Mouse (Mus musculus): ENCODE results near the gene Gm8247. TPM values are rescaled to one million over a fixed set of nuclear protein-coding genes. Genes with fewer than 3 reads are reported as not detected.
"Not testable (repeated sequence)": the region's sequence is repeated elsewhere in the genome, so short reads cannot be mapped to it uniquely, and the experiment has no call there.

The Gm8247 gene
- polyA plus RNA-seq (2014; fragmentation: Nextera tagmentation; extraction: Ambion mirVana) = not detected in 2 replicates

- DNase-seq (ENCODE audit: low spot score); H3K4me3 ChIP-seq (ENCODE audit: low read depth, low read length); ATAC-seq (ENCODE audit: insufficient read depth, low FRiP score, low TSS enrichment); H3K9me3 ChIP-seq (ENCODE audit: control insufficient read depth, low read length); H3K27me3 ChIP-seq (ENCODE audit: control insufficient read depth, insufficient read depth, low read length); H3K36me3 ChIP-seq (ENCODE audit: control insufficient read depth, insufficient read depth, low read length); H3K4me1 ChIP-seq (ENCODE audit: control insufficient read depth, insufficient read depth, low read length); H3K27ac ChIP-seq (ENCODE audit: low read depth, low read length); H3K4me2 ChIP-seq (ENCODE audit: low read depth); H3K9ac ChIP-seq (ENCODE audit: low read length): not testable (repeated sequence)
- 87% methylated on average over 4 of the region's 4 CpGs for WGBS
Observed at GRCm38 (mm10) chr14:44582853-44583252, at the start of gene Gm8247. Gene Gm8247, plus strand, starts transcription at chr14:44583153.

DNA sequence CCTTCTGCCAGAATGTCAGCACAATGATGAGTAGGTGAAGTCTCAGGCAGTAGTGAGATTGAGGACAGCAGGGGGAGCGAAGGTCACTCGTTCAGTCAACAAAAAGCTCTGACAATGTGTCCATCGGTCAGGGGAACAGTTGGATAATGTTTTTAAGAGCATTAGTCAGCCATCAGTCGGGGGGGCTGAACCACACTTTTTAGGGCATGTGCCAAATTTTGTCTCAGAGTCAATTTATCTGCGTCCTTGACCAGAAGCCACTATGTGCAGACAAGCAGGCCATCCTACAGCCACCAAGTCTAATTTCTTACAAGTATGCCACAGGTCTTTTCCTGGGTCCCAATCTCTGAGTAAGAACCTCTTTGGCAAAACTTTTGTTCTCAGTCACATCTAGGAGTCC lies 35.0 kb upstream of the Gm8247 start:
- H3K9ac ChIP-seq (ENCODE audit: low read length); H3K4me1 ChIP-seq (ENCODE audit: control insufficient read depth, insufficient read depth, low read length); ATAC-seq (ENCODE audit: insufficient read depth, low FRiP score, low TSS enrichment); DNase-seq (ENCODE audit: low spot score); H3K36me3 ChIP-seq (ENCODE audit: control insufficient read depth, insufficient read depth, low read length); H3K4me2 ChIP-seq (ENCODE audit: low read depth); H3K4me3 ChIP-seq (ENCODE audit: low read depth, low read length); H3K27me3 ChIP-seq (ENCODE audit: control insufficient read depth, insufficient read depth, low read length); H3K27ac ChIP-seq (ENCODE audit: low read depth, low read length); H3K9me3 ChIP-seq (ENCODE audit: control insufficient read depth, low read length): not testable (repeated sequence)
- WGBS = 77% methylated on average over 3 of the region's 5 CpGs

GRCm38 (mm10) chr14:44591765-44592164 lies 8.8 kb downstream of the Gm8247 start:
- H3K36me3 ChIP-seq (ENCODE audit: control insufficient read depth, insufficient read depth, low read length); H3K4me3 ChIP-seq (ENCODE audit: low read depth, low read length); H3K27ac ChIP-seq (ENCODE audit: low read depth, low read length); ATAC-seq (ENCODE audit: insufficient read depth, low FRiP score, low TSS enrichment); H3K9ac ChIP-seq (ENCODE audit: low read length); H3K4me2 ChIP-seq (ENCODE audit: low read depth); H3K9me3 ChIP-seq (ENCODE audit: control insufficient read depth, low read length); H3K27me3 ChIP-seq (ENCODE audit: control insufficient read depth, insufficient read depth, low read length); H3K4me1 ChIP-seq (ENCODE audit: control insufficient read depth, insufficient read depth, low read length); DNase-seq (ENCODE audit: low spot score): not testable (repeated sequence)
- WGBS = 72% methylated on average over 2 of the region's 2 CpGs

DNA sequence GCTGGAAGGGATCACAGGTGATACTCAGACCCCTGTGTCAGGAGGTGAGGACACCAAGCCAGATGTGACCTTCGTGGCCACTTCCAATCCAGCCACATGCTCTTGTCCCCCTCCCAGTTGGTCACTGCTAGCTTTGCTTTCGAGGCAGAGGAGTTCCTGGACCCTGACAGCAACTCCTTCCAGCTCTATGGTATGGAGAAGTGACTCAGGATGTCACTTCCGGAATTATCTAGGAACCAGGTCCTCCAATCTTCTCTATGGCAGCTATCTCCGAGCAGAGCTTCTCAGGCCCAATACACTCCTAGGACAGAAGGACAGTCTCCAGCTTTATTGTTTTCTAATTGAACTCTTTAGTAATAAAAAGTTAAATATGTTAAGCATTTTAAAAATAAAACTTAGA lies 44.8 kb downstream of the Gm8247 start, which contains the start of gene Gm5624:
Gm5624 (minus strand) TSS at position 202 of the 400 bp plus-strand sequence.
- not testable (repeated sequence) for ATAC-seq (ENCODE audit: insufficient read depth, low FRiP score, low TSS enrichment); H3K4me1 ChIP-seq (ENCODE audit: control insufficient read depth, insufficient read depth, low read length); H3K27ac ChIP-seq (ENCODE audit: low read depth, low read length); H3K36me3 ChIP-seq (ENCODE audit: control insufficient read depth, insufficient read depth, low read length); H3K4me3 ChIP-seq (ENCODE audit: low read depth, low read length); H3K9ac ChIP-seq (ENCODE audit: low read length); H3K4me2 ChIP-seq (ENCODE audit: low read depth); DNase-seq (ENCODE audit: low spot score); H3K9me3 ChIP-seq (ENCODE audit: control insufficient read depth, low read length); H3K27me3 ChIP-seq (ENCODE audit: control insufficient read depth, insufficient read depth, low read length)
- WGBS = 80% methylated on average over 4 of the region's 4 CpGs

Other genes starting within 250 kb of the Gm8247 start
- gene Gm5930, start 244.6 kb upstream of the Gm8247 start, polyA plus RNA-seq (2014; fragmentation: Nextera tagmentation; extraction: Ambion mirVana) = not detected in 2 replicates
- not detected in 2 replicates for gene Gm8229, start 217.8 kb upstream of the Gm8247 start, polyA plus RNA-seq (2014; fragmentation: Nextera tagmentation; extraction: Ambion mirVana)
- not detected in 2 replicates for gene Gm3371, start 172.5 kb upstream of the Gm8247 start, polyA plus RNA-seq (2014; fragmentation: Nextera tagmentation; extraction: Ambion mirVana)
- not detected in 2 replicates for gene Gm8232, start 149.5 kb upstream of the Gm8247 start, polyA plus RNA-seq (2014; fragmentation: Nextera tagmentation; extraction: Ambion mirVana)
- 0.28 TPM in 1 of 2 replicates, not detected in the other for gene BC061237, start 90.7 kb upstream of the Gm8247 start, polyA plus RNA-seq (2014; fragmentation: Nextera tagmentation; extraction: Ambion mirVana)
- not detected in 2 replicates for gene Gm17093, start 64.9 kb upstream of the Gm8247 start, polyA plus RNA-seq (2014; fragmentation: Nextera tagmentation; extraction: Ambion mirVana)
- gene Gm5624, start 44.8 kb downstream of the Gm8247 start, polyA plus RNA-seq (2014; fragmentation: Nextera tagmentation; extraction: Ambion mirVana) = not detected in 2 replicates
- not detected in 2 replicates for gene Gm8257, start 123.3 kb downstream of the Gm8247 start, polyA plus RNA-seq (2014; fragmentation: Nextera tagmentation; extraction: Ambion mirVana)
- not detected in 2 replicates for gene Gm8267, start 167.2 kb downstream of the Gm8247 start, polyA plus RNA-seq (2014; fragmentation: Nextera tagmentation; extraction: Ambion mirVana)

All from neural tube, embryonic 11.5 days (tissue).